Mouse (Mus musculus) heart, adult 2 months (tissue): ENCODE results near the gene Rnf145.

ENCODE experiments used
- CTCF ChIP-seq: fragments of 200-600 bp; IDR thresholded peaks from 2 replicates; pipeline ENCODE4 v1.8.1; 2022; ENCODE audit warnings: antibody characterized with exemption, mild to moderate bottlenecking, moderate library complexity
- EP300 ChIP-seq: fragments of 200-500 bp; IDR thresholded peaks from 2 replicates; pipeline ENCODE4 v1.6.1; 2011; ENCODE audit warnings: low read depth, low read length, control low read depth; ENCODE audit not compliant: insufficient read depth
- POLR2A ChIP-seq: fragments of 200-500 bp; IDR thresholded peaks from 2 replicates; pipeline ENCODE4 v1.6.1; 2011; ENCODE audit warnings: mild to moderate bottlenecking, low read depth, low read length, control low read depth; ENCODE audit not compliant: insufficient read depth

- peak; percentile 31 for TF ChIP-seq CTCF
- TF ChIP-seq POLR2A = no peak
- TF ChIP-seq EP300 = no peak
Measured at GRCm38 (mm10) chr11:44550996-44551395, 32.2 kb downstream of the Rnf145 start.
